Mouse (Mus musculus) MEL (cell line): ENCODE results near the gene Cblb. TPM values are rescaled to one million over a fixed set of nuclear protein-coding genes. Genes with fewer than 3 reads are reported as not detected.

Source experiments
- DNase-seq: peaks from one replicate; pipeline ENCODE4 v3.0.0; 2011; ENCODE audit warnings: low read depth, low spot score
- H3K27ac ChIP-seq: 2 replicates; pipeline ENCODE4 v1.5.1; 2012; ENCODE audit warnings: low read depth, mild to moderate bottlenecking, control low read depth, low read length, moderate library complexity; ENCODE audit not compliant: control insufficient read depth
- H3K27me3 ChIP-seq, 2 experiments: fragments of 150-350 bp in 1 of 2; sonication (generic) in 1 of 2; 2 replicates each; pipeline ENCODE4 v1.6.1; 2012; ENCODE audit warnings: low read length in 2 of 2, mild to moderate bottlenecking in 2 of 2, improper control_type of control experiment in 1 of 2, moderate library complexity in 1 of 2; ENCODE audit not compliant: insufficient read depth in 2 of 2, control insufficient read depth in 1 of 2
- H3K36me3 ChIP-seq, 2 experiments: 2 replicates each; pipeline ENCODE4 v1.6.1; 2012 to 2014; ENCODE audit warnings: low read length in 2 of 2, improper control_type of control experiment in 1 of 2, inconsistent platforms in 1 of 2, mild to moderate bottlenecking in 1 of 2; ENCODE audit not compliant: insufficient read depth in 2 of 2, control insufficient read depth in 1 of 2
- H3K4me1 ChIP-seq, 2 experiments: fragments of 150-350 bp in 1 of 2; sonication (generic) in 1 of 2; 2 replicates each; pipeline ENCODE4 v1.6.1; 2012; ENCODE audit warnings: low read length in 2 of 2, improper control_type of control experiment in 1 of 2, mild to moderate bottlenecking in 1 of 2; ENCODE audit not compliant: insufficient read depth in 2 of 2, control insufficient read depth in 1 of 2
- H3K4me3 ChIP-seq, 2 experiments: fragments of 150-350 bp in 1 of 2; sonication (generic) in 1 of 2; 2 replicates each; pipeline ENCODE4 v1.5.1; 2012; ENCODE audit warnings: low read depth in 2 of 2, low read length in 2 of 2, mild to moderate bottlenecking in 2 of 2, moderate library complexity in 2 of 2, control low read depth in 1 of 2, improper control_type of control experiment in 1 of 2; ENCODE audit not compliant: control insufficient read depth in 1 of 2, insufficient read depth in 1 of 2
- H3K79me2 ChIP-seq: 2 replicates; pipeline ENCODE4 v1.6.1; 2012; ENCODE audit warnings: mild to moderate bottlenecking, low read length, moderate library complexity; ENCODE audit not compliant: control insufficient read depth, poor library complexity, insufficient read depth
- H3K9ac ChIP-seq: 2 replicates; pipeline ENCODE4 v1.6.1; 2012; ENCODE audit warnings: low read depth, mild to moderate bottlenecking, control low read depth, low read length, moderate library complexity; ENCODE audit not compliant: control insufficient read depth, poor library complexity, severe bottlenecking
- H3K9me3 ChIP-seq: fragments of 150-350 bp; sonication (generic); replicated peaks from 2 replicates; pipeline ENCODE4 v1.6.1; 2012; ENCODE audit warnings: mild to moderate bottlenecking, low read length, improper control_type of control experiment, moderate library complexity; ENCODE audit not compliant: insufficient read depth
- CHD1 ChIP-seq: IDR thresholded peaks from 2 replicates; pipeline ENCODE4 v1.6.1; 2012; ENCODE audit warnings: low read depth, mild to moderate bottlenecking, inconsistent platforms, low read length, improper control_type of control experiment
- CTCF ChIP-seq, 3 experiments: IDR thresholded peaks in 2 of 3; conservative IDR thresholded peaks in 1 of 3; 2 replicates each; pipeline ENCODE4 v1.5.1; 2011 to 2012; ENCODE audit warnings: low read length in 3 of 3, low read depth in 2 of 3, mild to moderate bottlenecking in 2 of 3, improper control_type of control experiment in 1 of 3, inconsistent platforms in 1 of 3, mixed read lengths in 1 of 3, moderate library complexity in 1 of 3; ENCODE audit not compliant: control insufficient read depth in 1 of 3, insufficient read depth in 1 of 3, poor library complexity in 1 of 3, severe bottlenecking in 1 of 3
- E2F4 ChIP-seq: IDR thresholded peaks from 2 replicates; pipeline ENCODE4 v1.6.1; 2011; ENCODE audit warnings: low read depth, low read length, improper control_type of control experiment, borderline replicate concordance
- ETS1 ChIP-seq: IDR thresholded peaks from 2 replicates; pipeline ENCODE4 v1.6.1; 2012; ENCODE audit warnings: low read depth, mild to moderate bottlenecking, inconsistent platforms, low read length, improper control_type of control experiment, moderate library complexity
- MAFK ChIP-seq: IDR thresholded peaks from 2 replicates; pipeline ENCODE4 v1.6.1; 2011; ENCODE audit warnings: low read depth, mild to moderate bottlenecking, low read length, improper control_type of control experiment, borderline replicate concordance
- MAZ ChIP-seq: IDR thresholded peaks from 2 replicates; pipeline ENCODE4 v1.6.1; 2012; ENCODE audit warnings: low read depth, mild to moderate bottlenecking, inconsistent platforms, low read length, improper control_type of control experiment
- MXI1 ChIP-seq: IDR thresholded peaks from 2 replicates; pipeline ENCODE4 v1.6.1; 2011; ENCODE audit warnings: mild to moderate bottlenecking, low read depth, low read length, improper control_type of control experiment
- MYC ChIP-seq: IDR thresholded peaks from 2 replicates; pipeline ENCODE4 v1.6.1; 2011; ENCODE audit warnings: low read depth, mild to moderate bottlenecking, low read length, improper control_type of control experiment, moderate library complexity
- NRF1 ChIP-seq: IDR thresholded peaks from 2 replicates; pipeline ENCODE4 v1.6.1; 2014; ENCODE audit warnings: low read depth, mild to moderate bottlenecking, inconsistent platforms, low read length, improper control_type of control experiment, moderate library complexity; ENCODE audit not compliant: poor library complexity, insufficient read depth, severe bottlenecking
- RCOR1 ChIP-seq: IDR thresholded peaks from 2 replicates; pipeline ENCODE4 v1.6.1; 2012; ENCODE audit warnings: low read depth, mild to moderate bottlenecking, inconsistent platforms, low read length, improper control_type of control experiment
- SIN3A ChIP-seq: IDR thresholded peaks from 2 replicates; pipeline ENCODE4 v1.6.1; 2012; ENCODE audit warnings: low read length, improper control_type of control experiment, inconsistent platforms
- USF1 ChIP-seq: IDR thresholded peaks from 2 replicates; pipeline ENCODE4 v1.6.1; 2014; ENCODE audit warnings: low read depth, mild to moderate bottlenecking, inconsistent platforms, low read length, improper control_type of control experiment, moderate library complexity
- ZC3H11A ChIP-seq: IDR thresholded peaks from 2 replicates; pipeline ENCODE4 v1.6.1; 2012; ENCODE audit warnings: low read depth, mild to moderate bottlenecking, inconsistent platforms, low read length, improper control_type of control experiment
- ZMIZ1 ChIP-seq: IDR thresholded peaks from 2 replicates; pipeline ENCODE4 v1.6.1; 2012; ENCODE audit warnings: low read depth, mild to moderate bottlenecking, inconsistent platforms, low read length, improper control_type of control experiment, moderate library complexity
- ZNF384 ChIP-seq: IDR thresholded peaks from 2 replicates; pipeline ENCODE4 v1.6.1; 2012; ENCODE audit warnings: low read depth, mild to moderate bottlenecking, inconsistent platforms, low read length, improper control_type of control experiment
- polyA plus RNA-seq, 2 experiments: library from polyadenylated mRNA; stranded (reverse) in 1 of 2; unstranded in 1 of 2; fragments of >175 nt in 1 of 2; fragments of >200 nt in 1 of 2; gene quantifications; 2 replicates each; pipeline versions ENCODE4 v1.2.1 to v1.2.4; 2012; ENCODE audit warnings: low replicate concordance in 2 of 2, low read depth in 1 of 2; ENCODE audit not compliant: insufficient read length in 2 of 2, insufficient read depth in 1 of 2, missing spikeins in 1 of 2
- total RNA-seq: library from RNA; depleted of rRNA; stranded (reverse); fragments of 300-350 nt; gene quantifications from 2 replicates; pipeline ENCODE4 v1.2.3, GENCODE M21; 2012

Gene Cblb
- total and polyA plus RNA-seq, 3 experiments, result 1.5 to 5.7 TPM; not detected in 1

GRCm38 (mm10) chr16:52124974-52125373 is 93.9 kb downstream of the Cblb start:
- Histone ChIP-seq H3K9me3 (no peaks in the 10 kb centered on the region), H3K9ac (no peak overlapping the region), H3K27ac (no peak overlapping the region), H3K79me2 (no peaks in the 10 kb centered on the region), H3K4me1 (peaks cover 3 to 7% of the 10 kb centered on the region in 2 experiments; a peak in 2 of 4 replicates), H3K27me3 (no peaks in the 10 kb centered on the region), H3K4me3 (no peak overlapping the region), H3K36me3 (peaks cover 0 to 2% of the 10 kb centered on the region in 2 experiments; a peak in 2 of 4 replicates)
- TF ChIP-seq USF1 (no peak), MXI1 (no peak), ZNF384 (no peak), RCOR1 (no peak), CTCF (IDR thresholded peaks at IDR 0.05 in 2 of 3, conservative IDR thresholded peaks at IDR 0.05 in 1 of 3; ENCODE audit: control insufficient read depth in 1 of 3, insufficient read depth in 1 of 3, low read depth in 2 of 3, low read length in 3 of 3, poor library complexity in 1 of 3, severe bottlenecking in 1 of 3) (no peak), ZMIZ1 (no peak), SIN3A (no peak), MAFK (no peak), ZC3H11A (no peak), MYC (no peak), CHD1 (no peak), MAZ (no peak), ETS1 (no peak), NRF1 (no peak)
- DNase-seq, result no peak

- Histone ChIP-seq H3K4me3 (no peak overlapping the region), H3K9me3 (no peaks in the 10 kb centered on the region), H3K9ac (no peak overlapping the region), H3K27me3 (no peaks in the 10 kb centered on the region), H3K36me3 (no peaks in the 10 kb centered on the region; a peak in 2 of 4 replicates), H3K79me2 (no peaks in the 10 kb centered on the region), H3K4me1 (peaks cover 3% of the 10 kb centered on the region in 2 experiments; a peak in 2 of 4 replicates), H3K27ac (no peak overlapping the region)
- DNase-seq, result no peak
- no peak for TF ChIP-seq E2F4
- no peak for TF ChIP-seq ZNF384
Measured at GRCm38 (mm10) chr16:52125896-52126295, 94.9 kb downstream of the Cblb start.
